Mouse (Mus musculus) left cerebral cortex, postnatal 25 days (tissue): ENCODE measurements at regions not wholly inside any gene's neighbourhood (a gene's known extent, or its start where the extent isn't known, plus 50 kb on each side); places are given as distances from the start of the nearest gene placed in this dataset.

ENCODE experiments used
- DNase-seq, 2 experiments: peaks; one replicate each; pipeline ENCODE4 v3.0.0; 2022; ENCODE audit warnings: low spot score in 2 of 2, mixed read lengths in 1 of 2
- intact Hi-C: fragments of 180-260 bp; cut with DNase I; formaldehyde crosslinking; loops from one replicate; pipeline ENCODE4 v1.15.1; 2025

- DNase-seq = no peak
- intact Hi-C loops = no loop called here
Observed at GRCm38 (mm10) chr1:73807206-73807605, 317.0 kb downstream of the Tns1 start.

- intact Hi-C loops = no loop called here
- DNase-seq = no peak
Observed at GRCm38 (mm10) chr1:73805156-73805555, 319.1 kb downstream of the Tns1 start.

DNA sequence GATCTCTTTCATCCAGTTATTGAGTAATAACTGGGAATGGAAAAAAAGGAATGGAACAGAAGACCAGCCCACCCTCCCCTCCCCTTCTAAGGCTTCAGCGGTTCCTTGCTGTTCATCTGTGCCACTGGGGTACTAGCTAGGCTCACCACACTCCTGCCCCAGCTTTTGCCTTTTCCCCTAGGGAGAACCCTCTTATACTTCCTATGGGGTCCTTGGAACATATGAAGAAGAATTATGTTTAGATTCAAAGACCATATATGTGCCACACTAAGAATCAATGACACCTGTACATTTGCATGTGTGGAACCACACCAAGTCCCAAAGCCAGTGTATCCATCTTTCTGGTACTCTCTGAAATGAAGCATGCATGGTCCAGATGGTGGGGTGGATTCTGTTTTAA, 324.3 kb downstream of the Tns1 start:
- intact Hi-C loops = no loop called here
- DNase-seq = no peak

DNA sequence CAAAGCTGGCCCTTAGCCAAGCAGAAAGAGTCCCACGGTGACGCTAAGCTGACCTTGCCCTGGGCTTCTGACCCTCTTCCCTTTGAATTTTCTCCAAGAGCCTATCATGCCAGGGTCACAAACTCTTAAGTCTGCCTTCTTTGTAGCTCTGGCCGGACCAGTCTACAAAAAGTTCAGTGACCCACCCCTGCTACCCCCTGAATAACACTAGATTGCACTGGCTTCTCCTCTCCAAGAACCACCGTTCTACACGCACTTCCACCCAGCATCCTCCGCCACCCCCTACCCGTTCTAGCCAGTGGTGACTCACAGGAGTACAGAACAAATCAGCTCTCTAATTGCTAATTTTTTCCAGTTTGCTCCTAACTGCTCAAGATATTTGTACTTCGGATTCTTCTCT, 325.0 kb downstream of the Tns1 start:
- intact Hi-C loops = no loop called here

DNA sequence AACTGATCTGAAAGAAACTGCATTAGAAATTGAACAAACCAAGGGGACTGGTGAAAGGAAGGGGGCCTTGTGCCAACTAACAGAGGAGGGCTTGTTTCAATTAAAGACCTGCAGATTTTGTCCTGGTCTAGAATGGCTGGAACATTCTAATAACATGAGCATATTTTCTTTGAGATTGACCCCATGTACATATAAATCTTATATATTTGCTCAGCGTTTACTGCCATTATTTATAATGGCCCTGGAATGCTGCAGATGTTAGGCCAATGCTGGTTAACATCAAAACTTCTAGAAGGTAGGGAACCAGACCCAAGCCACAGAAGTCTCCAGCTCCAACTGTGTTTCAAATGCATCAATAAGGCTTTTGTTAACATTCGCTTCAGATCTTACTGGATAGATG, 326.4 kb downstream of the Tns1 start:
- intact Hi-C loops = no loop called here
- DNase-seq = no peak

More for the DNA sequence above, 325.0 kb downstream of the Tns1 start:
- peak in 1 of 2 experiments; percentile 5 for DNase-seq

- intact Hi-C loops = no loop called here
- no peak for DNase-seq
Observed at GRCm38 (mm10) chr1:73797413-73797812, 326.8 kb downstream of the Tns1 start.

DNA sequence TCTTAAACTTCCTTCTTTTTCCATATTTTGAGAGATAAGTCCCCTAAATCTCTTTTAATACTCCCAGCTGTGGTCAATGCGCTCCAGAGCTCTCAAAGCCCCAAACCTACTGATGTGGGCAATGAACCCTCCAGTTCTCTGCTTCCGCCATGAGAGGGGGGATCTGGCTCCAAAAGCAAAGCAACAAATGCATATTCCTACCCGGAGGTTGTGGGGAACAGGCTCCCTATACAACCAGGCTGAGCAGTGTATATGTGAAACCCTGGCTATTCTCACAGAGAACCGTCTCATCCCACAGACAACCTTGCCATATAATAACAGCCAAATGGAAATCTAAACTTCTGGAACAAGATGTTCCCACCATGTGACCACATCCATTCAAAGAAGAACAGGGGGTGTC, 330.4 kb downstream of the Tns1 start:
- no peak for DNase-seq
- intact Hi-C loops = no loop called here

GRCm38 (mm10) chr1:73793256-73793655, 331.0 kb downstream of the Tns1 start:
- no peak for DNase-seq
- intact Hi-C loops = no loop called here

- DNase-seq = no peak
- intact Hi-C loops = no loop called here
Observed at GRCm38 (mm10) chr1:73792311-73792710, 331.9 kb downstream of the Tns1 start.

DNA sequence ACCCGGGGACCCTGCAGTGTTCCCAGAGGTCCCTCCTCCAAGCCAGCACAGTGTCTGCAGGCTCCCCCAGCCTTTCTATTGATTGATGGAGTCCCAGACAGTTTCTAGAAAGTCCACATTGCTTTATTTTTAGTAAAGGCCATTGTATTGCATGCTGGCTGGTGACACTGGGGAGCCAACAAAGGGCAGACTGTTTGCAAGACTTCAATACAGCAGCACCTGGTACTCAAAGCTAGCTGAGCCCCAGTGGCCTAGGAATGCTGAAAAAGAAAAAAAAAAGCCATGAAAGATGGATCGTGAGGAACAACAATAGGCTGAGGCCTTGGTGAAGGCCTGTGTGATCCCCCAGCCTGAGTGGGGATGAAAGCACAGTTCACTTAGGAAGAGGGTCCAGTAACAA, 336.6 kb downstream of the Tns1 start:
- intact Hi-C loops = no loop called here
- DNase-seq = no peak

- intact Hi-C loops = no loop called here
- DNase-seq = no peak
Observed at GRCm38 (mm10) chr1:73787224-73787623, 337.0 kb downstream of the Tns1 start.

- intact Hi-C loops = no loop called here
- DNase-seq = no peak
Observed at GRCm38 (mm10) chr1:73783303-73783702, 340.9 kb downstream of the Tns1 start.

GRCm38 (mm10) chr1:73782871-73783270, 341.4 kb downstream of the Tns1 start:
- no peak for DNase-seq

GRCm38 (mm10) chr1:73771773-73772172, 352.5 kb downstream of the Tns1 start:
- no peak for DNase-seq
- intact Hi-C loops = no loop called here

More at GRCm38 (mm10) chr1:73782871-73783270, 341.4 kb downstream of the Tns1 start:
- intact Hi-C loops = no loop called here

DNA sequence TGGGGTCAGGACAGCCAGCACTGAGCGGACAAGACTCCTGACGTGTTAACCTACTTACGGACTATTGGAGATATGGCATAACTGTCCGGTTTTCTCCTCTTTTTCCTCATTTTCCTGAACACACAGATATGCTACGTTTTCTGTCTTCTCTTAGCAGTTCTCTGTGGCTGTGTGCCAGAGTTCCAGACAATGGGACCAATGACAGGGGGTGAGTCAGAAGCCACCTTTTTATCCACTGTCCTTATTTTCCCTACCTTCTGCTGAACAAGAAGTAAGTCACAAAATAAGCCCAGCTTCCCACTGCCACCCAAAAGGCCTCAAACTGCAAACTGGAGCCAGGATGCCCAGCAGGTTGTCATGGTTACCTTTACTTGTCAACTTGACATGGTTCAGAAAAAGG, 353.6 kb downstream of the Tns1 start:
- peak in 1 of 2 experiments; percentile 35 for DNase-seq
- intact Hi-C loops = no loop called here

GRCm38 (mm10) chr1:73764611-73765333, 359.5 kb downstream of the Tns1 start:
- intact Hi-C loops = no loop called here
- DNase-seq = no peak

DNA sequence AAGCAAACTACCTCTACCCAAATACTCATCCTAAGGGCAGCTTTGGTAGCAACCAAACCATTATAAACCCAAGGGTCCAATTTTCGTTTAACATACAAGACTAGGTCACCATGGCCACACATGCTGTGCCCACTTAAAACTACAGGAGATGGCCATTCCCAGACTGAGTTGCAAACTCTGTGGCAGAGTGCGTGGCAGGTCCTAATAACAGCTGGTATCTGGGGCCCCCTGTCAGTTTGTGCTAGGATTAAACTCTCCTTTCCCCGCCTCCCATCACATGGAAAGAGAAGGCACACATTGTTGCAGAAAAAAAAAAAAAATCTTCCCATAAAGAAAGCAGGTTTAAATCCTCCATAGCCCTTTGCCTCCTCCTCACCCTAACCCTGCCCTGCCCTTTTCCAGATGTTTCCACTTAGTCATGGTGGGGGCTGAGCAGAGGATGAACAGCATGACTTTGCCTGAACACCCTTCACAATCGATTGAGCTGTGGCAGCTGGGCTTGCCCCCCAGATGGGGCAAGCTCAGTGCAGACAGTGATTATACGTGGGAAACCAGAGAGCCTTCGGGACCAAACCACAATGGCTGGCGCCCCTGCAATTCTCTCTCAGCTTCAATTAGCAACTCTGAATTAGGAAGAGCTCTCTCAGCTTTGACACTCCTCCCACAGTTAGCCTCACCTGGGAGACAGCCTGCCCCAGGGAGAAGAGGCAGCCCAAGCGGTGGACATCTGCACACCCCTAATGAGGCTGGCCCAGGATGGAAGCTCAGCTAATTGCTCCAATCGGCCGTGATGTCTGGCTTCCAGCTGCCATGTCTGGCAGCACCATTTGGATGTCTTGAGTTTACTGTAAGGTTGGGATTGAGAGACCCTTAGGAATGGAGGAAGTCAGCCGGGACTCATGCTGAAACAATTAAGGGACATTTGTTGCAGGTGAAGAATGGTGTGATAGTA, 365.9 kb downstream of the Tns1 start:
- no peak for DNase-seq
- intact Hi-C loops = no loop called here

DNA sequence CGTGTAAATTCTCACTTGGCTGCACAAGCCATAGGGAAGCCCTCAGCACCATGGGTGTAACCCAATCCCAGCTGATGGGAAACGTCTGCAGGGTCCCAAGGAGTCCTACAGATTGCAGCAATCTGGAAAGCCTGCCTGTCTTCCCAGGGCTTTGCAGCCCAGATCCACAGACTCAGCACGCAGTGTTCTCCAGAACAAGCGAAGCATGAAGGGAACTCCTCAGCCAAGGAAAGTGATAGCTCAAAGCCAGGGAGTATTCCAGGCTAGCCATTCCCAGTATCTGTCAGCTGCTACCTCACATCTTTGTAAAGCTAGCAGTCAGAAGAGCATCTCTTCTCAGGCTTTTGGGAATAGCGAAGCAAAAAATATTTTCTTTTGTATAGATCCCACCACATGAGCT, 368.5 kb downstream of the Tns1 start:
- intact Hi-C loops = no loop called here

DNA sequence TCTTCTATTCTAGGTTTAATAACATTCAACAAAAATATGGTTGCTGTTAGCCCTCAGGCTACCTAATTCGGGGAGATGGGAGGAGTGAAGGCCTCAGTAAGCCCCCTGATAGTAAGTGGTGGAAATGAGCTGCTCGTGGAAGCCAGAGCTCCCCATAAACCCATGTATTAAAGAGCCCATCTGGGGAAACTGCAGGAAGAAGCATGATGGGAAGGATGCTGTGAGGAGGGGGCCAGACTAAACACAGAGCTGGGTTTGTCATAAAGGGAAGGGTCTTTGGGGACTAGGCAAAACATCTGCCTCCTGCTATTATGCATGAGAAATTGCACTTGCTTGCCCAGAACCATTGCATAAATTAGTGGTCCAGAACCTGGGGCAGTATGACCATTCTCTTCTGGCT, 369.3 kb downstream of the Tns1 start:
- intact Hi-C loops = no loop called here
- no peak for DNase-seq

More for the DNA sequence above, 368.5 kb downstream of the Tns1 start:
- DNase-seq = no peak

GRCm38 (mm10) chr1:73753157-73753556, 371.1 kb downstream of the Tns1 start:
- DNase-seq = no peak
- intact Hi-C loops = no loop called here

DNA sequence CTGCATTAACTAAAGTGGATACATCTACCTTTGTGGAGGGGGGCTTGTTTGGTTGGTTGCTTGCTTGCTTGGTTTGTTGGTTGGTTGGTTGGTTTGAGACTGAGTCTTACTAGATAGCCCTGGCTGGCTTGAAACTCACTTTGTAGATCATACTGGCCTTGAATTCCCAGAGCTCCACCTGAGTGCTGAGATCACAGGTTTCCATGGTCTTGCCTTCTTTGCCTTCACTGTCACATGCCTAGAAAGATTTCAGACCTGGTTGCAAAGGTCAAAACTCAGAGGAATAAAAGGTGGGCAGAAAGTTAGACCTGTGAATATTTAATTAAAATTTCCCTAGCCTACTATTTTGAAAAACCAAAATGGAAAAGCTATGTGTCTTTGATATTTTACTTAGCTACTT, 375.5 kb downstream of the Tns1 start:
- intact Hi-C loops = no loop called here
- no peak for DNase-seq
